Mouse (Mus musculus) mammary gland, adult 2 months (tissue): ENCODE measurements around the gene Mark4. TPM values are rescaled to one million over a fixed set of nuclear protein-coding genes. Genes with fewer than 3 reads are reported as not detected.

ENCODE experiments used
- polyA plus RNA-seq: library from polyadenylated mRNA; depleted of rRNA; stranded (reverse); fragments of >200 nt; gene quantifications from 2 replicates; pipeline ENCODE4 v1.2.3, GENCODE M21; 2012; ENCODE audit warnings: low replicate concordance; rRNA removed

Mark4 gene
- 12.6 and 42.6 TPM in 2 replicates for polyA plus RNA-seq

DNA sequence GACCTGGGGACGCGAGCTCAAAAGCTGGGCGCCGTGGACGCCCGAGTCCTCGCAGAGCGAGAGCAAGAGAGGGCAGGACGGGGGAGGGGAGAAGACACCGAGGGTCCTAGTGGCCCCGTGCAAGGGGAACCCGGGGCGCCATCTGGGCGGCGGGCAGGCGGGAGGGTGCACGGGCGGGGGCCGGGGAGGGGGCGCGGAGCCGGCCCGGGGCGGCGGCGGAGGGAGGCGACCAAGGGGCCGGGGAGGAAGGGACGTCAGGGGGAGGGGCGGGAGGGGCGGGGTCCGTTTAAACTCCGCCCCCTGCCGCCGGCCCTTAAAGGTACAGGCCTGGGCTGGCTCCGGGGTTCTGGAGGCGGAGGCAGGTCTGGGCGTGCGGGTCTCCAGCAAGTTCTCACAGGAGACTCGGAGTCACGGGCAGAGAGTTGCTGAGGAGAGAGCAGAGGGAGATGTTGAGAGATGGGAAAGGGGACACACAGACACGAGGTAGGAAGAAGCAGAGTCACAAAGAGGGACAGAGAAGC lies at the start of gene Mark4:
TSS of gene Mark4 (minus strand) at position 231 of the 521 bp plus-strand sequence.

DNA sequence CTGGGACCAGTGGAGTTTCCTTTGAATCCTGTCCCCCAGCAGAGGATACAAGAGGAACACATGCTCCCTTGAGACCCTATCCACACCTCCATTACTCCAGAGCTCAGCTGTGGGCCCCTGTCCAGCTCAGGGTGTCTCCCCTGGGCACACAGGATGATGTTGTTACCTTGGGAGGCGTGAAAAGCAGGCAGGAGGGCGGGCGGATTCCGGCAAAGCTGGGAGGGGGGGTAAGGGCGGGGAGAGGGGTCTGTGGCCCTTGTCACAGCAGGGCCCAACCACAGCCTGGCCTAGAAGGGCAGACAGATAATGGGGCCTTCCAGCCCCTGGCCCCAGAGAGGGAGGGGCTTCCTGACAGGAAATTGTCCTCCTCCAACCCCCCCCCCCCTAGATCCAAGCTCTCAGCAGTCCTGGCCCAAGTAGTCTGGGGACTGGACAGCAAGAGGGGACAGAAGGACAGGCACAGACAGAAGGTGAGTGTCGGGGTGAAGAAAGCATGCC lies 4.3 kb upstream of the Mark4 start, which contains the start of gene Exoc3l2:
TSS of gene Exoc3l2 (plus strand) at position 448 of the 498 bp plus-strand sequence.

DNA sequence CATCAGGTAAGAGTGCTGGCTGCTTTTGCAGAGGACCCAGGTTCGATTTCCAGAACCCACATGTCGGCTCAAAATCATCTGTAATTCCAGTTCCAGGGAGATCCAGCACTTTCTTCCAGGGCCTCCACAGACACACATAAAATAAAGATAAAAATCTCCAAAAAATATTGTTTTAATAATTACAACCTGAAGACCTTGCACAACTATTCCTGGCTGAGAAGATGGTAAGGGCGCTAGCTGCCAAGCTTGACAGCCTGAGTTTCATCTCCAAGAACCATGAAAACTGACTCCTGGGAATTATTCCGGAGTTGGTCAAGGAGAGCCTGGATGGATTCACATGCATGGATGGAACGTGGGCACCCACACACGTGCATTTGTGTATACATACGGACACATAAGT lies 54.1 kb downstream of the Mark4 start, which contains the start of gene Ckm:
TSS of gene Ckm (plus strand) at position 301 of the 400 bp plus-strand sequence.

DNA sequence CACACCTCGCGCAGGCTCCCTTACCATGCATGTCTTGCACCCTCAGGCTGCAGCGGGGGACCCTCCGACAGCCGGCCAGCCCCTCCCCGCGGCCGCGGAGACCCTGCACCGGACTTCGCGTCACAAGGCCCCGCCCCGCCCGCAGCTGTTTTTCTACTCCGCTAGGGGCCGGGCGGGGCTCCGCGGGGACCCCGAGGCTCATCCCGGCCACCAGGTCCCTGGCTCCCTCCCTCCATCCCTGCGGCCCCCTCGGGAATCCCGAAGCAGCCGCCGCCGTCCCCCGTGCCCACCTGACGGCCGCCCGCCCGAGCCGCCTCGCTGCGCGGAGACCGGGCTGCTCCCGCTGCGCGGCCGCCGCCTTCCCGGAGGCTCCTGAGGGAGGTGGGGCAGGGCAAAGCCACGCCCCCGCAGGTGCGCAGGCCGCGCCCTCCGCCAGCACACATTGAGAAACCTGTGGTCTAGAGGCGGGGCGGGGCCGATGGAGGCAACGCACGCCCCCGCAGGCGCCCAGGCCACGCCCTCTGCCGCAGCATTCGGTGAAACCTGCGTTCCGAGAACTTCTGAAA lies 54.8 kb downstream of the Mark4 start, which contains the start of gene Klc3:
TSS of gene Klc3 (minus strand) at position 374 of the 566 bp plus-strand sequence.

DNA sequence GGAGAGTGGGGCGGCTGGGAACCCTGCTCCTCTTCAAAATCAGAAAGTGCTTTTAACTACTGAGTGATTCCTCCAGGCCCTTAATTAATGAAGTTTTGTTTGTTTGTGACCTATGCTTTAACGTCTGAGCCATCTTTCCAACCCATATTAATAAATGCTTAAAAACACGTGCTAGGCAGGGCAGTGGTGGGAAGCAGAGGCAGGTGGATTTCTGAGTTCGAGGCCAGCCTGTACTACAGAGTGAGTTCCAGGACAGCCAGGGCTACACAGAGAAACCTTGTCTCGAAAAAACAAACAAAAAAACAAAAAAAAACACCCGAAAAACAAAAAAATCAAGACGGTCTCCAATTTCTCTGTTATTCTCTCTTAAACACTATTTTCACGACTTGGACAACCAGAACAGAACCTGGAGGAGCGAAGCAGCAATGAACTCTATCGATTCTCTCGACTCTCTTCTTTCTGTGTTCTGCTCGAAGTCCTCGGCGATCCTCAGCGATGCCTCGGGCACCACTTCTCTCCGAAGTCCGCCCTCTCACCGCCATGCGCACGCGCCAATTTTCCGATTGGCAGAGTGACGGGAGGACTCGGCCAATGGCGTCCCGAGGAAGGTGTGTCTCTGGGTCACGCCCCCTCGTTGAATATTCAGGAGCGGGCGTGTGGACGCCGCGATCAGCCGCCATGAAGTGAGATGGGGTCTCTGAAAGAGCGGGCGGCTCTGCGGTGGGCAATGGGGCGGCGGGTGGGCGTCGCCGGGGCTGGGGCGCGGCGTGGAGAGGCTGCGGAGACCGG lies 77.0 kb downstream of the Mark4 start, which contains the start of gene Ercc2:
TSS of gene Ercc2 (plus strand) at position 634 of the 789 bp plus-strand sequence.

Other genes with a start within 250 kb of the Mark4 start
- gene Gpr4, start 246.3 kb downstream of the Mark4 start, polyA plus RNA-seq: 23.4 and 23.5 TPM in 2 replicates
- 33.0 and 51.8 TPM in 2 replicates for gene Opa3, start 230.5 kb downstream of the Mark4 start, polyA plus RNA-seq
- gene Vasp, start 187.0 kb downstream of the Mark4 start, polyA plus RNA-seq: 142 and 310 TPM in 2 replicates
- 0.14 and 0.86 TPM in 2 replicates for gene Ppm1n, start 178.8 kb downstream of the Mark4 start, polyA plus RNA-seq
- 32.4 and 736 TPM in 2 replicates for gene Rtn2, start 176.2 kb downstream of the Mark4 start, polyA plus RNA-seq
- 1.2 and 2.0 TPM in 2 replicates for gene Fosb, start 148.8 kb downstream of the Mark4 start, polyA plus RNA-seq
- gene Ercc1, start 114.0 kb downstream of the Mark4 start, polyA plus RNA-seq: 46.3 and 50.7 TPM in 2 replicates
- gene Cd3eap, start 99.3 kb downstream of the Mark4 start, polyA plus RNA-seq: 5.5 and 10.6 TPM in 2 replicates
- gene Ppp1r13l, start 99.1 kb downstream of the Mark4 start, polyA plus RNA-seq: 16.4 and 27.3 TPM in 2 replicates
- gene Ercc2, start 76.8 kb downstream of the Mark4 start, polyA plus RNA-seq: 60.3 and 79.1 TPM in 2 replicates
- gene Klc3, start 54.7 kb downstream of the Mark4 start, polyA plus RNA-seq: 19.3 and 27.9 TPM in 2 replicates
- 3.1 and 13,480 TPM in 2 replicates for gene Ckm, start 54.0 kb downstream of the Mark4 start, polyA plus RNA-seq
- gene Exoc3l2, start 4.5 kb upstream of the Mark4 start, polyA plus RNA-seq: 6.3 and 7.4 TPM in 2 replicates
- gene Bloc1s3, start 49.5 kb upstream of the Mark4 start, polyA plus RNA-seq: 9.1 and 17.1 TPM in 2 replicates
- 73.4 and 149 TPM in 2 replicates for gene Trappc6a, start 49.6 kb upstream of the Mark4 start, polyA plus RNA-seq
- 1.9 and 3.3 TPM in 2 replicates for gene Nkpd1, start 59.0 kb upstream of the Mark4 start, polyA plus RNA-seq
- 75.3 and 137 TPM in 2 replicates for gene Ppp1r37, start 104.3 kb upstream of the Mark4 start, polyA plus RNA-seq
- 6.8 and 16.7 TPM in 2 replicates for gene Zfp296, start 118.5 kb upstream of the Mark4 start, polyA plus RNA-seq
- 138 and 192 TPM in 2 replicates for gene Gemin7, start 118.8 kb upstream of the Mark4 start, polyA plus RNA-seq
- 68.1 and 244 TPM in 2 replicates for gene Clasrp, start 145.7 kb upstream of the Mark4 start, polyA plus RNA-seq
- 40.8 and 101 TPM in 2 replicates for gene Relb, start 170.6 kb upstream of the Mark4 start, polyA plus RNA-seq
- 125 and 164 TPM in 2 replicates for gene Clptm1, start 206.2 kb upstream of the Mark4 start, polyA plus RNA-seq
- gene Apoc2, start 219.1 kb upstream of the Mark4 start, polyA plus RNA-seq: 1.9 and 2.9 TPM in 2 replicates
- 1.0 TPM in 1 of 2 replicates, not detected in the other for gene Gm44805, start 222.6 kb upstream of the Mark4 start, polyA plus RNA-seq
- 21.1 TPM in 1 of 2 replicates, not detected in the other for gene Apoc4, start 222.7 kb upstream of the Mark4 start, polyA plus RNA-seq
- 50.4 and 58.9 TPM in 2 replicates for gene Apoc1, start 233.8 kb upstream of the Mark4 start, polyA plus RNA-seq
- 2,055 and 4,405 TPM in 2 replicates for gene Apoe, start 240.4 kb upstream of the Mark4 start, polyA plus RNA-seq